Mouse (Mus musculus): Measurements from ENCODE around the gene Trit1. TPM values are rescaled to one million over a fixed set of nuclear protein-coding genes. Genes with fewer than 3 reads are reported as not detected.

Trit1 gene
- total RNA-seq, 2 experiments from 2014 or later: 22.8 to 22.9 TPM

DNA sequence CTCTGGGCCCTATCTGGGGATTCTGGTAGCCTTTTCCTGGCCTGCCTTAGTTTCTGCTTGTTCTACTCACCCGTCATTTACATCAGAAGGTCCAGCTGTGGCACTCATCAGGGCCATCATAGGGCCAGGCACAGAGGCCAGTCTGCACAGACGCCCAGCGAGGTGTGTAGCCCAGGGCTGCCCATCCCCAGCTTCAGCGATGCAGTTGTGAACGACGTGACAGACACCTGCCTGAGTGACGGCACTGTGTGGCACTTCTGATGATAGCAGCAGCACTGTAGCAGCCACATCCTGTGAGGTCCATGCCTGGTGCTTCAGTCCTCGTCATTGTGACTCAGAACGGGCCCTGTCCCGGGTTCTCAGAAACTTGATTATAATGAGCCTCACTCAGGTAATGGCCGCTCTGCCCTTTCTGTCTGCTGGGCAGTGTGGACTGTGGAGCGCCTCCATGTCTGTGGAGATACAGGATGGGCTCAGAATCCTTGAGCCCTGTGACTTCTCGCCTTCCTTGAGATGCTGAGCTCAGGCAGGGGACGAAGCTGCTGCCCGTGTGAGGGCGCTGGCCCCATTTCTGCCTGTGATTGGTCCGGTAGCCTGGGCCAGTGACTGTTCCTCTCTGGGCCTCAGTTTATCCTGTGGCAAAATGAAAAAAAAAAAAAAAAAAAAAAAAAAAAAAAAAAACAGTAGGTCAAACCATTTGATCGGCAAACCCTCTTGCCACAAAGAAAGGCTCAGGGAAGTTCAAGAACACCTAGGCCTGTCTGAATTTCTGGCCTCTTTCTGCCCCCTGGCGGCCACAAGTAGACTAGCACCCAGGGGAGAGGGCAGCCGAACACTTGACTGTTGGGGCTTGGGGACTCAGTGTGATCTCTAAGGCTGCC is 66.1 kb downstream of the Trit1 start:
- intact Hi-C loops (cut with DNase I): loop anchor here (1.0 to 5.0 kb wide), 3 partner anchors 87 to 275 kb away; partner anchors contain the start of gene Mycl
- peak; percentile 49 to 70 for DNase-seq (ENCODE audit: low spot score in 2 of 2)

GRCm38 (mm10) chr4:123083323-123083902 is 67.0 kb downstream of the Trit1 start:
- DNase-seq (ENCODE audit: low spot score in 2 of 2): no peak
- intact Hi-C loops (cut with DNase I): loop anchor here (1.0 to 5.0 kb wide), 3 partner anchors 88 to 276 kb away; partner anchors contain the start of gene Mycl

GRCm38 (mm10) chr4:123085290-123085689 is 68.9 kb downstream of the Trit1 start:
- no peak for DNase-seq (ENCODE audit: low spot score in 2 of 2)
- intact Hi-C loops (cut with DNase I): no loop called here

- no peak for DNase-seq (ENCODE audit: low spot score in 2 of 2)
- intact Hi-C loops (cut with DNase I): no loop called here
Measured at GRCm38 (mm10) chr4:123086381-123086780, 70.0 kb downstream of the Trit1 start.

DNA sequence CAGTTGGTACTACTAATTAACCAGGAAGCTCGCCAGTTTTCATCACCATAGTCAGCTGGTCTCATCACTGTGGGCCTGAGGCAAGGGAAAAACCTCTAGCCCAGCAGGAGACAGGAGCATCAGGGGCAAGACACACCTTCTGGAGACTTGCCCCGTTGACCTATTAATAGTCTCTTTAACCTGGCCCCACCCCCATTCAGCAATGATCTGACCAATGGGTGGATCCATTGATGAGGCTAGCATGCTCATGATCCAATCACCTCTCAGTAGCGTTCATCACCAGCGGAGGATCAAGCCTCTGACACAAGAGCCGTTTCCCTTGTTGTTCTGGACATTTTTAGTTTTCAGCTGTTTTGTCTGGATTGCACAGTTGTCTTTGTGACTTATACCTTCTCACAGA is 76.2 kb downstream of the Trit1 start:
- DNase-seq (ENCODE audit: low spot score in 2 of 2): no peak
- intact Hi-C loops (cut with DNase I): no loop called here

GRCm38 (mm10) chr4:123093064-123093776 is 76.8 kb downstream of the Trit1 start:
- intact Hi-C loops (cut with DNase I): no loop called here
- no peak for DNase-seq (ENCODE audit: low spot score in 2 of 2)

- DNase-seq (ENCODE audit: low spot score in 2 of 2): no peak
- intact Hi-C loops (cut with DNase I): no loop called here
Measured at GRCm38 (mm10) chr4:123093869-123094268, 77.5 kb downstream of the Trit1 start.

Other genes starting within 250 kb of the Trit1 start
- gene Ppt1, start 180.4 kb upstream of the Trit1 start, total RNA-seq (2021): 10 to 100 TPM; 89.3 to 90.5 TPM
- 100 to 1,000 TPM; 233 to 251 TPM for gene Cap1, start 130.5 kb upstream of the Trit1 start, total RNA-seq (2021)
- gene Mfsd2a, start 55.4 kb upstream of the Trit1 start, total RNA-seq (2021): 10 to 100 TPM; 57.2 to 63.3 TPM
- 10 to 100 TPM; 20.6 to 23.4 TPM for gene Mycl, start 20.9 kb upstream of the Trit1 start, total RNA-seq (2021)
- gene Bmp8b, start 88.6 kb downstream of the Trit1 start, total RNA-seq (2021): under 1 TPM; 0.24 to 0.40 TPM
- gene Oxct2b, start 99.7 kb downstream of the Trit1 start, total RNA-seq (2021): under 1 TPM in 1 of 2 experiments, not detected in 1; 0.30 TPM
- 10 to 100 TPM; 20.7 to 22.6 TPM for gene Ppie, start 123.4 kb downstream of the Trit1 start, total RNA-seq (2021)
- 100 to 1,000 TPM; 350 to 371 TPM for gene Hpcal4, start 166.6 kb downstream of the Trit1 start, total RNA-seq (2021)
- 10 to 100 TPM; 10.1 to 11.0 TPM for gene Nt5c1a, start 184.9 kb downstream of the Trit1 start, total RNA-seq (2021)
- 1 to 10 TPM; 6.4 to 7.1 TPM for gene Heyl, start 217.0 kb downstream of the Trit1 start, total RNA-seq (2021)
- gene Pabpc4, start 245.8 kb downstream of the Trit1 start, total RNA-seq (2021): 10 to 100 TPM; 37.2 to 39.2 TPM

Data from left cerebral cortex, postnatal 14 days (tissue).